Mouse (Mus musculus) heart, postnatal 36 days (tissue): Measurements from ENCODE around the gene Kif7. TPM values are rescaled to one million over a fixed set of nuclear protein-coding genes. Genes with fewer than 3 reads are reported as not detected.

Experiments used
- DNase-seq, 2 experiments: peaks; one replicate each; pipeline ENCODE4 v3.0.0; 2021 to 2022
- intact Hi-C: fragments of 180-260 bp; cut with DNase I; formaldehyde crosslinking; loops from one replicate; pipeline ENCODE4 v1.15.1; 2025
- total RNA-seq, 2 experiments: library from RNA; stranded (reverse); gene quantifications; 2 replicates each; pipeline ENCODE4 v1.2.3; 2021

Gene Kif7
- 1 to 10 TPM; 1.4 to 2.0 TPM for total RNA-seq

- intact Hi-C loops: no loop called here
- peak; percentile 77 to 82 for DNase-seq
These were observed at the start of gene Kif7 for GRCm38 (mm10) chr7:79715187-79715981. Gene Kif7, minus strand, starts transcription at chr7:79715720.

- no peak for DNase-seq
These were observed 46.6 kb upstream of the Kif7 start for GRCm38 (mm10) chr7:79762106-79762505.

GRCm38 (mm10) chr7:79761124-79761876 is 45.8 kb upstream of the Kif7 start:
- intact Hi-C loops: no loop called here

More at GRCm38 (mm10) chr7:79762106-79762505, 46.6 kb upstream of the Kif7 start:
- intact Hi-C loops: no loop called here

GRCm38 (mm10) chr7:79759766-79760165 is 44.2 kb upstream of the Kif7 start:
- intact Hi-C loops: no loop called here

More at GRCm38 (mm10) chr7:79761124-79761876, 45.8 kb upstream of the Kif7 start:
- DNase-seq: no peak

GRCm38 (mm10) chr7:79758176-79758575 is 42.7 kb upstream of the Kif7 start:
- DNase-seq: no peak
- intact Hi-C loops: no loop called here

More at GRCm38 (mm10) chr7:79759766-79760165, 44.2 kb upstream of the Kif7 start:
- DNase-seq: no peak

- DNase-seq: no peak
- intact Hi-C loops: no loop called here
These were observed 40.8 kb upstream of the Kif7 start for GRCm38 (mm10) chr7:79756334-79756733.

GRCm38 (mm10) chr7:79749511-79749910 is 34.0 kb upstream of the Kif7 start:
- intact Hi-C loops: no loop called here

GRCm38 (mm10) chr7:79747659-79748058 is 32.1 kb upstream of the Kif7 start:
- intact Hi-C loops: no loop called here

More at GRCm38 (mm10) chr7:79749511-79749910, 34.0 kb upstream of the Kif7 start:
- DNase-seq: no peak

GRCm38 (mm10) chr7:79744585-79744984 is 29.1 kb upstream of the Kif7 start:
- no peak for DNase-seq
- intact Hi-C loops: no loop called here

More at GRCm38 (mm10) chr7:79747659-79748058, 32.1 kb upstream of the Kif7 start:
- no peak for DNase-seq

GRCm38 (mm10) chr7:79744051-79744450 is 28.5 kb upstream of the Kif7 start:
- DNase-seq: no peak
- intact Hi-C loops: no loop called here

- intact Hi-C loops: no loop called here
- DNase-seq: peak; percentile 65 to 73
These were observed 27.4 kb upstream of the Kif7 start, which contains the start of the genes Pex11a and Wdr93 for GRCm38 (mm10) chr7:79742659-79743536. Gene Pex11a, minus strand, starts transcription at chr7:79743131. Gene Wdr93, plus strand, starts transcription at chr7:79743163.

GRCm38 (mm10) chr7:79742277-79742658 is 26.7 kb upstream of the Kif7 start:
- intact Hi-C loops: no loop called here
- DNase-seq: no peak

GRCm38 (mm10) chr7:79740279-79740678 is 24.8 kb upstream of the Kif7 start:
- no peak for DNase-seq
- intact Hi-C loops: no loop called here

- intact Hi-C loops: no loop called here
- DNase-seq: no peak
These were observed 23.4 kb upstream of the Kif7 start for GRCm38 (mm10) chr7:79738913-79739312.

- no peak for DNase-seq
- intact Hi-C loops: no loop called here
These were observed 21.0 kb upstream of the Kif7 start for GRCm38 (mm10) chr7:79736511-79736910.

GRCm38 (mm10) chr7:79734563-79734962 is 19.0 kb upstream of the Kif7 start:
- peak; percentile 55 to 67 for DNase-seq
- intact Hi-C loops: no loop called here

GRCm38 (mm10) chr7:79732622-79733021 is 17.1 kb upstream of the Kif7 start, which contains the start of gene Plin1:
Gene Plin1, minus strand, starts transcription at chr7:79732903.
- intact Hi-C loops: no loop called here

GRCm38 (mm10) chr7:79731438-79731837 is 15.9 kb upstream of the Kif7 start:
- intact Hi-C loops: no loop called here
- no peak for DNase-seq

More at GRCm38 (mm10) chr7:79732622-79733021, 17.1 kb upstream of the Kif7 start, which contains the start of gene Plin1:
- no peak for DNase-seq

GRCm38 (mm10) chr7:79729743-79730370 is 14.3 kb upstream of the Kif7 start:
- no peak for DNase-seq
- intact Hi-C loops: loop anchor here (1.0 to 5.0 kb wide), 3 partner anchors 68 to 233 kb away; partner anchors contain the start of gene Ticrr

GRCm38 (mm10) chr7:79729169-79729568 is 13.6 kb upstream of the Kif7 start:
- intact Hi-C loops: loop anchor here (1.0 to 5.0 kb wide), 3 partner anchors 67 to 232 kb away; partner anchors contain the start of gene Ticrr
- DNase-seq: peak; percentile 68 to 78
